Mouse (Mus musculus) kidney, postnatal 4 days (tissue): Measurements from ENCODE around the gene Prkab2.
A peak's percentile ranks its signal among the peaks of the same experiment; 100 is the strongest.

ENCODE experiments used
- DNase-seq, 2 experiments: peaks; one replicate each; pipeline ENCODE4 v3.0.0; 2021; ENCODE audit warnings: mixed read lengths in 2 of 2

The Prkab2 gene

GRCm38 (mm10) chr3:97657655-97658411, at the start of gene Prkab2:
Gene Prkab2 (plus strand): TSS chr3:97658193.
- peak; percentile 100 for DNase-seq

GRCm38 (mm10) chr3:97609201-97609844, 48.7 kb upstream of the Prkab2 start:
- DNase-seq, result peak; percentile 50 to 57

GRCm38 (mm10) chr3:97609845-97610410, 48.1 kb upstream of the Prkab2 start, which contains the start of gene Chd1l:
Gene Chd1l (minus strand): TSS chr3:97610203.
- peak; percentile 94 to 96 for DNase-seq

GRCm38 (mm10) chr3:97611021-97611420, 47.0 kb upstream of the Prkab2 start:
- DNase-seq, result no peak

- DNase-seq, result no peak
Observed at GRCm38 (mm10) chr3:97615154-97615553, 42.8 kb upstream of the Prkab2 start.

- no peak for DNase-seq
Observed at GRCm38 (mm10) chr3:97615933-97616332, 42.1 kb upstream of the Prkab2 start.

GRCm38 (mm10) chr3:97617091-97617825, 40.7 kb upstream of the Prkab2 start:
- DNase-seq, result no peak

GRCm38 (mm10) chr3:97617899-97618298, 40.1 kb upstream of the Prkab2 start:
- no peak for DNase-seq

- no peak for DNase-seq
Observed at GRCm38 (mm10) chr3:97620657-97621056, 37.3 kb upstream of the Prkab2 start.

GRCm38 (mm10) chr3:97624611-97625010, 33.4 kb upstream of the Prkab2 start:
- DNase-seq, result no peak

GRCm38 (mm10) chr3:97627893-97628292, 30.1 kb upstream of the Prkab2 start:
- peak in 1 of 2 experiments; percentile 7 for DNase-seq

- peak; percentile 71 to 80 for DNase-seq
Observed at GRCm38 (mm10) chr3:97628391-97629001, 29.5 kb upstream of the Prkab2 start, which contains the start of gene Fmo5. Gene Fmo5 (plus strand): TSS chr3:97628804.

GRCm38 (mm10) chr3:97629941-97630340, 28.1 kb upstream of the Prkab2 start:
- DNase-seq, result no peak

- no peak for DNase-seq
Observed at GRCm38 (mm10) chr3:97630746-97631145, 27.2 kb upstream of the Prkab2 start.

GRCm38 (mm10) chr3:97631258-97631860, 26.6 kb upstream of the Prkab2 start:
- no peak for DNase-seq

- no peak for DNase-seq
Observed at GRCm38 (mm10) chr3:97633456-97633855, 24.5 kb upstream of the Prkab2 start.

GRCm38 (mm10) chr3:97634288-97634761, 23.7 kb upstream of the Prkab2 start:
- DNase-seq, result peak; percentile 36 to 46

GRCm38 (mm10) chr3:97641396-97641795, 16.6 kb upstream of the Prkab2 start:
- no peak for DNase-seq

- DNase-seq, result no peak
Observed at GRCm38 (mm10) chr3:97642001-97642400, 16.0 kb upstream of the Prkab2 start.

- no peak for DNase-seq
Observed at GRCm38 (mm10) chr3:97648518-97648917, 9.5 kb upstream of the Prkab2 start.

GRCm38 (mm10) chr3:97649022-97649421, 9.0 kb upstream of the Prkab2 start:
- no peak for DNase-seq

- DNase-seq, result no peak
Observed at GRCm38 (mm10) chr3:97649469-97649868, 8.5 kb upstream of the Prkab2 start.
